Mouse (Mus musculus): ENCODE results near the gene Hif3a.

GRCm38 (mm10) chr7:17038018-17038695 lies 24.1 kb downstream of the Hif3a start:
- no peak for TF ChIP-seq POLR2A (IDR thresholded peaks at IDR 0.05; ENCODE audit: borderline replicate concordance, extremely low read depth, insufficient read depth, insufficient read length, poor library complexity, severe bottlenecking)
- no peak for TF ChIP-seq CTCF (IDR thresholded peaks at IDR 0.05; ENCODE audit: borderline replicate concordance, extremely low read depth, insufficient read depth, insufficient read length)

All from brain, embryonic 14.5 days (tissue).